In genomic region chr16:43752900-43753299, GRCm38 (mm10) we compare ENCODE assay signal across 16 mouse cellular contexts. TPM values are rescaled to one million over a fixed set of nuclear protein-coding genes. Genes with fewer than 3 reads are reported as not detected.
DNase-seq lines count a peak whose midpoint lies in the region; ATAC-seq and TF ChIP-seq lines count a peak whose summit lies in the region.
"Had no signal": no experiment of that assay in that cellular context is flagged by ENCODE, and none has a peak within 500 bp of the region (broad histone marks: within the 10 kb centered on the region; RNA-seq: fewer than 3 reads in every experiment).

No protein-coding gene starts in this region.

- peak; percentile 18 for DNase-seq in CD4-positive, CD25-positive, alpha-beta regulatory T cell, adult 2 months (ENCODE audit: low read depth, low spot score)
- DNase-seq in lung, adult 2 months, result no peak
- no peak for DNase-seq in lung, adult 18-20 months
- peak; percentile 55 for DNase-seq in ES-CJ7 (ENCODE audit: low read depth, low spot score)
- DNase-seq in induced T-regulatory cell, adult 2 months (ENCODE audit: low read depth), result peak; percentile 29
- DNase-seq in spleen, postnatal 4 days (ENCODE audit: low spot score in 2 of 2), result no peak
- DNase-seq: adrenal gland, postnatal 10 days; kidney, adult 9 months; layer of hippocampus, adult 9-11 months; liver, embryonic 13.5 days; thymus, postnatal 25 days had no signal

- no peak for ATAC-seq in CD4-positive, CD25-positive, alpha-beta regulatory T cell, adult 4 months
- no peak for ATAC-seq in activated CD4-positive, CD25-positive, alpha-beta regulatory T cell, adult 4 months

- 80% methylated on average over 8 of the region's 8 CpGs for WGBS in lung, adult 2 months

- H3K4me1 ChIP-seq in lung, adult 2 months (ENCODE audit: control insufficient read depth, insufficient read depth, low read length), result no peaks in the 10 kb centered on the region
- H3K4me1 ChIP-seq: liver, embryonic 13.5 days had no signal

- no peak overlapping the region for H3K4me3 ChIP-seq in lung, adult 2 months (replicated peaks; ENCODE audit: extremely low read depth, low read depth, low read length)
- H3K4me3 ChIP-seq: liver, embryonic 13.5 days had no signal

- no peak for TF ChIP-seq POLR2A in lung, adult 2 months (IDR thresholded peaks at IDR 0.05; ENCODE audit: borderline replicate concordance, extremely low read depth, low read depth, low read length)

- TF ChIP-seq CTCF in lung, adult 2 months (IDR thresholded peaks at IDR 0.05; ENCODE audit: insufficient read depth, low read length), result peak; percentile 18; the same call in 1 of the 2 replicates

RNA-seq across cellular contexts. Expression of gene Drd3, which starts 0.9 kb away (rescaled TPM):
- not detected for polyA plus RNA-seq in CD4-positive, CD25-positive, alpha-beta regulatory T cell, adult 4 months (2017; shearing (Covaris generic))
- not detected in 2 replicates for polyA plus RNA-seq in lung, adult 2 months (2012; rRNA removed)
- polyA plus RNA-seq in activated CD4-positive, CD25-positive, alpha-beta regulatory T cell, adult 4 months (2017; shearing (Covaris generic)), result not detected
- polyA plus RNA-seq: embryonic facial prominence, embryonic 11.5 days; heart, embryonic 16.5 days; hindbrain, embryonic 14.5 days; liver, embryonic 13.5 days had no signal

Comparison
In these comparisons a context has a peak if more than half of its experiments do, and no peak if none do; other contexts are left out.
1. DNase-seq: peak in CD4-positive, CD25-positive, alpha-beta regulatory T cell, adult 2 months (single experiment), ES-CJ7 (single experiment) and induced T-regulatory cell, adult 2 months (single experiment); none in lung, adult 2 months (single experiment), lung, adult 18-20 months (0 of 2) and spleen, postnatal 4 days (0 of 2).